Mouse (Mus musculus) liver, embryonic 14.5 days (tissue): ENCODE measurements at regions not wholly inside any gene's neighbourhood (a gene's known extent, or its start where the extent isn't known, plus 50 kb on each side); places are given as distances from the start of the nearest gene placed in this dataset.

ENCODE experiments used
- ATAC-seq: fragments of 200-750 bp; cut with Nextera tagmentation; 2 replicates; pipeline ENCODE4 v1.8.0; 2017; ENCODE audit warnings: moderate number of reproducible peaks, mild to moderate bottlenecking, moderate library complexity; ENCODE audit not compliant: insufficient read depth
- DNase-seq, 3 experiments: peaks; one replicate each; pipeline ENCODE4 v3.0.0-alpha.2; 2012 to 2013; ENCODE audit warnings: low read depth in 3 of 3, low spot score in 3 of 3
- H3K27ac ChIP-seq: fragments of 300-500 bp; sonication (generic); 2 replicates; pipeline ENCODE4 v1.5.1; 2014; ENCODE audit warnings: moderate library complexity, mild to moderate bottlenecking, control low read depth, inconsistent platforms
- H3K27me3 ChIP-seq: fragments of 300-500 bp; sonication (generic); 2 replicates; pipeline ENCODE4 v1.6.1; 2014; ENCODE audit warnings: mild to moderate bottlenecking, low read length, moderate library complexity; ENCODE audit not compliant: control insufficient read depth, insufficient read depth
- H3K36me3 ChIP-seq: fragments of 300-500 bp; sonication (generic); replicated peaks from 2 replicates; pipeline ENCODE4 v1.6.1; 2014; ENCODE audit warnings: low read depth; ENCODE audit not compliant: control insufficient read depth, insufficient read depth
- H3K4me1 ChIP-seq, 2 experiments: fragments of 200-500 bp in 1 of 2; fragments of 300-500 bp in 1 of 2; sonication (generic) in 1 of 2; replicated peaks; 2 replicates each; pipeline ENCODE4 v1.6.1; 2012 to 2014; ENCODE audit warnings: antibody characterized with exemption in 1 of 2, inconsistent platforms in 1 of 2, low read length in 1 of 2; ENCODE audit not compliant: control insufficient read depth in 2 of 2, insufficient read depth in 2 of 2
- H3K4me2 ChIP-seq: fragments of 300-500 bp; sonication (generic); 2 replicates; pipeline ENCODE4 v1.6.1; 2014; ENCODE audit warnings: low read depth, mild to moderate bottlenecking, control low read depth, moderate library complexity
- H3K4me3 ChIP-seq, 2 experiments: fragments of 200-500 bp in 1 of 2; fragments of 300-500 bp in 1 of 2; sonication (generic) in 1 of 2; 2 replicates each; pipeline ENCODE4 v1.5.1; 2012 to 2014; ENCODE audit warnings: low read depth in 2 of 2, low read length in 2 of 2, mild to moderate bottlenecking in 2 of 2, control low read depth in 1 of 2, inconsistent platforms in 1 of 2, moderate library complexity in 1 of 2; ENCODE audit not compliant: insufficient read depth in 1 of 2
- H3K9ac ChIP-seq: fragments of 300-500 bp; sonication (generic); replicated peaks from 2 replicates; pipeline ENCODE4 v1.6.1; 2014; ENCODE audit warnings: mild to moderate bottlenecking, control low read depth, moderate library complexity
- H3K9me3 ChIP-seq: fragments of 300-500 bp; sonication (generic); 2 replicates; pipeline ENCODE4 v1.6.1; 2016; ENCODE audit warnings: low read length, mixed read lengths; ENCODE audit not compliant: control insufficient read depth
- CTCF ChIP-seq: IDR thresholded peaks from 2 replicates; pipeline ENCODE4 v1.5.1; 2016; ENCODE audit warnings: antibody characterized with exemption, low read depth, control low read depth
- EP300 ChIP-seq: IDR thresholded peaks from 2 replicates; pipeline ENCODE4 v1.6.1; 2016; ENCODE audit warnings: antibody characterized with exemption, low read depth
- WGBS: fragments of 180-500 bp; shearing (Covaris S2); extraction: QIAGEN DNeasy Blood & Tissue Kit; methylation state at CpG from one replicate; pipeline ENCODE4 v1.1.7; 2014; ENCODE audit not compliant: insufficient replicate concordance; 5-methylcytosine and 5-hydroxymethylcytosine counted together

DNA sequence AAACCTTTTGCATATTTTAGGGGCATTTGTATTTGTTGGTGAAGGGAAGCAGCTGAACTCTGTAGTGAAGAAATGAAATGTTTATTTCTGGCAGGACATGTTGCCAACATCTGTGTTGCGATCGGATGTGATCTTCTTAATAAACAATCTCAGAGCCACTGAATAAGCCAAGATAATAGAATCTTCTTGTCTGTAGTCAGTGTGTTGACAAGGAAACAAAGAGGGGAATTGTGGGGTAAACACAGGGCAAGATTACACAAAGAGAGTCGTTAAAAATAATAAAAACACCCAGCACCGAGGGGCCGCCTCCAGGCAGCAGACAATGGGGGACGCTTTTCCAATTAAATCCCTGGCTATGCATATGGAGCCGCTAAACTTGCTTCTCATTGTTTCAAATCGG is 234.4 kb downstream of the Etnk1 start:
- Histone ChIP-seq H3K27ac (no peak overlapping the region), H3K4me1 (no peaks in the 10 kb centered on the region), H3K27me3 (no peaks in the 10 kb centered on the region), H3K4me3 (no peak overlapping the region), H3K36me3 (no peaks in the 10 kb centered on the region), H3K9ac (no peak overlapping the region), H3K4me2 (no peak overlapping the region), H3K9me3 (no peaks in the 10 kb centered on the region)
- DNase-seq, result no peak
- ATAC-seq, result no peak
- TF ChIP-seq CTCF (no peak), EP300 (no peak)
- 54% methylated on average over 8 of the region's 8 CpGs for WGBS

DNA sequence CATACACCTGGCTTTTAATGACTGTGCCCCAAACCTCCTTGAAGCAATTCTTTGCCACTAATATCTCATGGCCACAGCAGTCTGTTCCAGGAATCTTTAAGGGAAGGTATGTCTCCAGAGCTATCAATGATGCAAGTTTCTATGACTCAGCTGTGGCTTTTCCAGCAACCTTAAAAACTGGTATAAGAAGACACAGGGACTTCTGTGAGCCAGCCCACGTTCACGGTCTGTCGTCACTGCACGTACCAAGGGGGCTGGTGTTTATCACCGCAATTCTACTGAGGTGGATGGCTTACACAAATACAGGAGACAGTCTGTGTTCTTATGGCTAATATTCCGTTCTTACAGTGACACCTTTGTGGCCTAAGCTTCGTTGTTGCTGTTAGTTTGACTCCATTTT is 234.9 kb downstream of the Etnk1 start:
- DNase-seq (no peak), ATAC-seq (no peak)
- Histone ChIP-seq H3K27ac (no peak overlapping the region), H3K4me2 (no peak overlapping the region), H3K27me3 (no peaks in the 10 kb centered on the region), H3K36me3 (no peaks in the 10 kb centered on the region), H3K9ac (no peak overlapping the region), H3K4me1 (no peaks in the 10 kb centered on the region), H3K9me3 (no peaks in the 10 kb centered on the region), H3K4me3 (no peak overlapping the region)
- 67% methylated on average over 7 of the region's 7 CpGs for WGBS
- TF ChIP-seq EP300, result no peak
- no peak for TF ChIP-seq CTCF

DNA sequence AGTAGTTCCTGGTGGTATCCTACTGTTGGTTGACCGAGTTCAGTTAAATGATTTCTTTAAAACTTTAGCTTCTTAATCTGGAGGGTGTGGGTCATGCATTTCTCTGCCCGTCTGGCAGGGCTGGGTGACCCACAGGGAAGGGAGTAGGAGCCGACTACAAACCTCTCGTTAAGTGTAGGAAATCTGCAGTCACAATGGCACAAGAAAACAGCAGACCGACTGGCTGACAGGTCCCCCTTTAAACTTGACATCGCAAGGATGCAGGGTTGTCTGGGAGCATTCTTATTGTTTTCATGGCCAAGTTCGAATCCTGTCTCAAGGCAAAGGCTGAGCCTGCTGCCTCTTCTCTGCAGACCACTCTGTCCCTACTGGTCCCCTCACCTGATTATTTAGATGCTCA is 235.7 kb downstream of the Etnk1 start:
- H3K36me3 ChIP-seq, result no peaks in the 10 kb centered on the region
- TF ChIP-seq CTCF, result no peak
- no peak for TF ChIP-seq EP300

DNA sequence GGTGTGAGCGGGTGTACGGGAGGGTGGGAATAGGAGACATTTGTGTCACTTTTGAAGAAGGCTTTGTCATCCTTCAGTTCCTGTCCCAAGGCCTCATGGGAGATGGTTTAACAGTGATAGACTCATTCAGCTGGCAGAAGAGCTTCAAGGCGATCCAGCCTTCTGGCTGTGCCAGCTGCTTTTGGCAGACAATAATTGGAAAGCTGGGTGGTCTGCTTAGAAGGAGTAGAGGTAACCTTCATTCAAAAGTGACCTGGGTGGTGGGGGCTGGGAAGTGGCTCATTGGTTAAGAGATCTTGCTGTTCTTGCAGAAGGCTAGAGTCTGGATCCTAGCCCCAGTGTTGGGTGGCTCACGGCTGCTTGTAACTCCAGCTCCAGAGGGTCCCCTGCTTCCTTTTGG is 237.5 kb downstream of the Etnk1 start:
- Histone ChIP-seq H3K27ac (no peak overlapping the region), H3K4me1 (no peaks in the 10 kb centered on the region), H3K27me3 (no peaks in the 10 kb centered on the region), H3K4me2 (no peak overlapping the region), H3K36me3 (no peaks in the 10 kb centered on the region), H3K9ac (no peak overlapping the region), H3K9me3 (no peaks in the 10 kb centered on the region), H3K4me3 (no peak overlapping the region)
- WGBS, result 58% methylated on average over 4 of the region's 4 CpGs
- ATAC-seq (no peak), DNase-seq (no peak)
- no peak for TF ChIP-seq CTCF
- TF ChIP-seq EP300, result no peak

More for the DNA sequence above, 235.7 kb downstream of the Etnk1 start:
- Histone ChIP-seq H3K9ac (no peak overlapping the region), H3K4me3 (no peak overlapping the region), H3K27ac (no peak overlapping the region), H3K9me3 (no peaks in the 10 kb centered on the region), H3K4me1 (no peaks in the 10 kb centered on the region), H3K27me3 (no peaks in the 10 kb centered on the region), H3K4me2 (no peak overlapping the region)
- DNase-seq (no peak), ATAC-seq (no peak)
- 61% methylated on average over 7 of the region's 7 CpGs for WGBS

DNA sequence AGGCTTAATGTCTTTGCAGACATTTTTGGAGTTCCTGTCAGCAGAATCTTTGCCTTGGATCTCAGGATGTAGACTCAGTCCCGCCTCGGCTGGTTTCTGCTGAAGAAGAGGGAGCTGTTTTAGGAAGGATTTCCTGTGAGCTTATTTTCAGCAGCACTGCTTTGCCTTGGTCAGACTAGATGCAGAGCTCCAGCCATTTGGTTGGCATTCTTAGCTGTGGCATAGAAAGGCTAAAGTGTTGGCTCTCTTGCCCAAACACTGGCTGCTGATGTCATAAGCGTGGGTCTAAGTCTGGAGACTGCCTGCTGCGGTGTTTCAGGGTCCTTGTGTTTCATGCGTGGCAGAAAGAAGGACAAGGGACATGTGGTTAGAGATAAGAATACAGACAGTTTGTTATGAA is 245.0 kb downstream of the Etnk1 start:
- H3K4me1 ChIP-seq, result peaks cover 0 to 2% of the 10 kb centered on the region in 2 experiments; a peak in 1 of 4 replicates
- no peaks in the 10 kb centered on the region for H3K27me3 ChIP-seq
- no peak overlapping the region for H3K9ac ChIP-seq
- ATAC-seq (no peak), DNase-seq (no peak)
- H3K27ac ChIP-seq, result no peak overlapping the region
- H3K9me3 ChIP-seq, result no peaks in the 10 kb centered on the region; the same call in none of the 2 replicates
- H3K4me2 ChIP-seq, result no peak overlapping the region
- no peaks in the 10 kb centered on the region for H3K36me3 ChIP-seq
- WGBS, result 28% methylated on average over 5 of the region's 5 CpGs
- TF ChIP-seq CTCF (no peak), EP300 (no peak)
- H3K4me3 ChIP-seq, result no peak overlapping the region

DNA sequence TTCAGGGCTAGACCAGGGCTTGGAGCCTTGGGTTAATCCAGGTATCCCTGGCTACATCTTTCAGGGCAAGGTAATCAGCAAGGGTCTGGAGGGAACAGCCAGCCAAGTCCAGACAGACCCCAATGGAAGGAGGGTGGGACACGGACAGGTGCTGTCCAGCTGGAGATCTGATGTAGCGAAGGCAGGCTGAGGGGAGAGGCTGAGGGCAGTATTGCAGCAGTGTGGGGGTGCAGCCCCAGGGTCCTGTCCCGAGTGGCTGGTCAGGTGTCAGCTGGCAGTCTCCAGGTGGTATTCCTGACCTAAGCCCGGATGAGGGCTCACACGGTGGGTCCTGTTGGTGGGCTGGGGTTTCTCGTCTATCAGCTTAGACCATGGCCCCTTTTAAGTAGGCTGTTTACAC is 245.7 kb downstream of the Etnk1 start:
- no peaks in the 10 kb centered on the region; the same call in none of the 2 replicates for H3K9me3 ChIP-seq
- H3K27ac ChIP-seq, result no peak overlapping the region
- peaks cover 0 to 2% of the 10 kb centered on the region in 2 experiments; a peak in 1 of 4 replicates for H3K4me1 ChIP-seq
- no peak for DNase-seq
- TF ChIP-seq EP300 (no peak), CTCF (no peak)
- WGBS, result 79% methylated on average over 6 of the region's 6 CpGs
- H3K9ac ChIP-seq, result no peak overlapping the region
- no peak for ATAC-seq
- H3K36me3 ChIP-seq, result no peaks in the 10 kb centered on the region
- no peak overlapping the region for H3K4me2 ChIP-seq
- no peaks in the 10 kb centered on the region for H3K27me3 ChIP-seq
- H3K4me3 ChIP-seq, result no peak overlapping the region
